Mouse (Mus musculus): Measurements from ENCODE around the gene Glp1r. TPM values are rescaled to one million over a fixed set of nuclear protein-coding genes. Genes with fewer than 3 reads are reported as not detected.

Glp1r gene
- polyA plus RNA-seq, 1 experiment from 2014 or later, result 0.17 TPM

DNA sequence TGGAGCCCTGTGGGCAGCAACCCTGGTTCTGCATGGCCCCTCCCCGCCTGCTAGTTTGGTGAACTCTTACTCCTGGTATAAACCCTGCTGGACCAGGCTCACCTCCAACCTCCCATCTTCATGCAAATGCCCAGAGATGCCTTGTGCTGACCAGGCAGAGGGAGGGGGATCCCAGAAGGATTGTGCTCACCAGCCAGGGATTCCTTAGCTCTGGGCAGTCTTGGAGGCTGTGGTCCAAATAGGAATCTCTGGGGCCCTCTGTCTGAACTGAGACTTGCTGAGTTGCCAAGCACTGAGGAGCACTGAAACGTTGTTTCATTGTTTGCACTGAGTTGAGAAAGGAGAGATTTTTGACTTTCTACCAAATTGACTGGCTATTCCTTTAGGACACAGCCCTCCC lies 61.3 kb downstream of the Glp1r start:
- Histone ChIP-seq H3K36me3 (no peaks in the 10 kb centered on the region), H3K4me2 (no peak overlapping the region), H3K9me3 (no peaks in the 10 kb centered on the region), H3K27me3 (replicated peaks) (no peaks in the 10 kb centered on the region), H3K4me1 (no peaks in the 10 kb centered on the region), H3K4me3 (no peak overlapping the region), H3K9ac (no peak overlapping the region), H3K27ac (replicated peaks) (no peak overlapping the region)
- ATAC-seq (ENCODE audit: extremely low read depth, insufficient number of reproducible peaks, low FRiP score, low TSS enrichment), result no peak
- WGBS, result 45% methylated on average over 2 of the region's 2 CpGs

DNA sequence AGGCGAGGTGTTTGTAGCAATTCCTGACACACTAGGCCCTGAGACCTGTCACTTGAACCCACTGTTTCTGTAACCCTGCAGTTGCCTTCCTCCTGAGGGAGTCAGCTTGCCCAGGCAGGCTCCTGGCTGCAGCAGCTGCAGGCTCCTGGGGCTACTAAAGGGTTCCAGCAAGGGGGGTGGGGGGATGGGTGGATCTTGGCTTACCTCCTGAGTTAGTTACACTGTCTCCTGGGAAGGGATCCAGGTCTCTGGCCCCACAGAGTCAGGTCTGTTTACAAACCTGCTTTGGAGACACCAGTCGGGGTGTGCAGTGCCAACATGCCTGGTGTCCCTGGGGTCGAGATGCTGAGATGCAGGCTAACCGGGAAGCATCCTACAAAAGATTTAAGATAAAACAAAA lies 68.4 kb downstream of the Glp1r start:
- 54% methylated on average over 4 of the region's 4 CpGs for WGBS
- Histone ChIP-seq H3K9ac (no peak overlapping the region), H3K36me3 (no peaks in the 10 kb centered on the region), H3K27ac (replicated peaks) (no peak overlapping the region), H3K4me1 (peaks cover 24% of the 10 kb centered on the region), H3K9me3 (0 out of 2 replicates have a peak, but pooled peaks cover 4% of the 10 kb centered on the region), H3K4me2 (no peak overlapping the region), H3K27me3 (replicated peaks) (no peaks in the 10 kb centered on the region), H3K4me3 (no peak overlapping the region)
- no peak for ATAC-seq (ENCODE audit: extremely low read depth, insufficient number of reproducible peaks, low FRiP score, low TSS enrichment)

GRCm38 (mm10) chr17:30971877-30972276 lies 70.3 kb downstream of the Glp1r start:
- Histone ChIP-seq H3K27me3 (replicated peaks) (no peaks in the 10 kb centered on the region), H3K9ac (no peak overlapping the region), H3K9me3 (0 out of 2 replicates have a peak, but pooled peaks cover 4% of the 10 kb centered on the region), H3K36me3 (no peaks in the 10 kb centered on the region), H3K4me3 (no peak overlapping the region), H3K4me2 (no peak overlapping the region), H3K4me1 (peaks cover 24% of the 10 kb centered on the region), H3K27ac (replicated peaks) (no peak overlapping the region)
- WGBS, result 79% methylated on average over 7 of the region's 7 CpGs
- ATAC-seq (ENCODE audit: extremely low read depth, insufficient number of reproducible peaks, low FRiP score, low TSS enrichment), result no peak

GRCm38 (mm10) chr17:30973332-30973731 lies 71.7 kb downstream of the Glp1r start:
- WGBS, result 39% methylated on average over 6 of the region's 6 CpGs
- no peak overlapping the region for H3K27ac ChIP-seq (replicated peaks)
- no peak for ATAC-seq (ENCODE audit: extremely low read depth, insufficient number of reproducible peaks, low FRiP score, low TSS enrichment)
- H3K9me3 ChIP-seq, result 0 out of 2 replicates have a peak, but pooled peaks cover 4% of the 10 kb centered on the region
- peaks cover 24% of the 10 kb centered on the region for H3K4me1 ChIP-seq
- H3K36me3 ChIP-seq, result no peaks in the 10 kb centered on the region
- H3K4me3 ChIP-seq, result no peak overlapping the region
- no peak overlapping the region for H3K9ac ChIP-seq
- no peak overlapping the region for H3K4me2 ChIP-seq
- H3K27me3 ChIP-seq (replicated peaks), result no peaks in the 10 kb centered on the region

DNA sequence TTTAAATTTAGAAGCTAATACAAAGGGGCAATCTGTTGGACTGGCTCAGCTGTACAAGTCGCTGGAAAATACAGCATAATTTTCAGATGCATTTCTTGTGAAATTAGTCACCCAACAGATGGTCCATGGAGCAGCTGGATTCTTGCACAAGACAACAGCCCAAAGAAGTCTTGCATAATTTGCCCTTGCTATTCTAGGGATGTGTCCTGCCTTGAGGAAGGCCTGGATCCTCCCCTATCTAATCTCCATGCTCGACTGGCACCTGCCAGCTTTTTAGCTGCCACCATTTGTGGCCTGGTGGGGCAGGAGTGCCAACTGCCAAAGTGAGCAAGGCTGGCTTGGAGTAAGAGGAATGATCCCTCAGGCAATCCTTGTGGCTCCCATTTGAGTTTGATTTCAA lies 75.7 kb downstream of the Glp1r start:
- no peak overlapping the region for H3K9ac ChIP-seq
- no peak overlapping the region for H3K27ac ChIP-seq (replicated peaks)
- H3K4me1 ChIP-seq, result peaks cover 11% of the 10 kb centered on the region
- no peaks in the 10 kb centered on the region for H3K36me3 ChIP-seq
- H3K4me3 ChIP-seq, result no peak overlapping the region
- no peak for ATAC-seq (ENCODE audit: extremely low read depth, insufficient number of reproducible peaks, low FRiP score, low TSS enrichment)
- H3K27me3 ChIP-seq (replicated peaks), result no peaks in the 10 kb centered on the region
- H3K9me3 ChIP-seq, result no peaks in the 10 kb centered on the region
- WGBS, result 50% methylated on average over 2 of the region's 2 CpGs
- H3K4me2 ChIP-seq, result no peak overlapping the region

DNA sequence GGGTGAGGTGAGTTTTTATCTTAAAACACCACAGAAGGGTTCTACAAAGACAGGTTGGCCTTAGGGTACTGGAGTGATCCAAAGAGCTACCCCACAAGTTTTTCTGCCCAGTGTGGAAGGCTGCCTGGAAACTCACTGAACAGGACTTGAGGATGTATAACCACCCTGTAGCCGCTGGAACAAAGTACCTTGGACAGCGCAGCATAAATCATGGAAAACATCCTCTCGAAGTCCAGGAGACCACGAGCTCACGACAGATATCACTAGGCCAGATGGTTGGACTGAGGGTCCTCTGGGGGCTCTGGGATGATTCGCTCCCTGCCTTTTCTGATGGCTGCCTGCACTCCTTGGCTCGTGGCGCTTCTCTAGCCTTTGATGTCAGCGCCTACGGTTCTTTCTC lies 76.9 kb downstream of the Glp1r start:
- Histone ChIP-seq H3K27ac (replicated peaks) (no peak overlapping the region), H3K4me2 (no peak overlapping the region), H3K4me3 (no peak overlapping the region), H3K4me1 (peaks cover 8% of the 10 kb centered on the region), H3K27me3 (replicated peaks) (no peaks in the 10 kb centered on the region), H3K9me3 (no peaks in the 10 kb centered on the region), H3K9ac (no peak overlapping the region), H3K36me3 (no peaks in the 10 kb centered on the region)
- no peak for ATAC-seq (ENCODE audit: extremely low read depth, insufficient number of reproducible peaks, low FRiP score, low TSS enrichment)
- WGBS, result 53% methylated on average over 10 of the region's 10 CpGs

DNA sequence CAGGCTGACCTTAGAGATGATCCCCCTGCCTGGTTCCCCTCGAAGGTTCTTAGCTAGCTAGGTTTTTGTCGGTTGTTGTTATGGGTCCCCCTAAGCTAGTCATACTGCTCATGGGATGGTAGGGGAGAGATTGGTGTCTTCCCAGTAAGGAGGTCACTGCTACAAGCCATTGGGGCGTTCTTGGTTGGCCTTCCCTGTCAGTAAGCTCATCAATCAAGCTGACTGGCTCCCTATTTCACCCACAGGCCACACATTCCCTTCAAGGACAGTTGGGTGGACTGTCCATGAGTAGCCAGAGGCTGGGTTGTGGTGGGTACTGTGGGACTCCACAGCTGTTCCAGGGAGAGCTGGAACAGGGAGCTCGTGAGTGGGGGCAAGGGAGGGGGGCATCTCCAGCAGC lies 81.9 kb downstream of the Glp1r start:
- WGBS, result 53% methylated on average over 4 of the region's 4 CpGs
- H3K4me1 ChIP-seq, result no peaks in the 10 kb centered on the region

DNA sequence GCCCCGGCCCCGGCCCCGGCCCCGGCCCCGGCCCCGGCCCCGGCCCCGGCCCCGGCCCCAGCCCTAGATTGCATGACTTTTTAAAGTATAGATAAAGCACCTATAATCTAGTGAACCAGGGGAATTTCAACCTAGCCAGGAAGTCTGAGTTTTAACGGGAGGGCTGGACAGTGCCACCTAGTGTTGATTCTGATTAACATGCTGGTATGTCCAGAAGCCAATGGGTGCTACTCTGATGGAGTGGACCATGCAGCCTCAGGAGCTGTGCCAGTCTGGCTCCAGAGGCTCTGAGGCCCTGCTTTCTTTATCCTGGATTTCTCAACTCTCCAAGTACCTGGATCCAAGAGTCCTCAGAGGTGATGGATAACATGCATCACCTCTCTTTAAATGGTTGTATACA lies 88.6 kb downstream of the Glp1r start:
- no peaks in the 10 kb centered on the region for H3K9me3 ChIP-seq
- no peak overlapping the region for H3K4me2 ChIP-seq
- no peak for ATAC-seq (ENCODE audit: extremely low read depth, insufficient number of reproducible peaks, low FRiP score, low TSS enrichment)
- H3K27me3 ChIP-seq (replicated peaks), result peaks cover 19% of the 10 kb centered on the region
- H3K36me3 ChIP-seq, result no peaks in the 10 kb centered on the region
- no peak overlapping the region for H3K4me3 ChIP-seq
- H3K4me1 ChIP-seq, result no peaks in the 10 kb centered on the region
- 45% methylated on average over 10 of the region's 10 CpGs for WGBS
- no peak overlapping the region for H3K9ac ChIP-seq
- H3K27ac ChIP-seq (replicated peaks), result no peak overlapping the region

More for the DNA sequence above, 81.9 kb downstream of the Glp1r start:
- Histone ChIP-seq H3K4me3 (no peak overlapping the region), H3K27me3 (replicated peaks) (peaks cover 4% of the 10 kb centered on the region), H3K9me3 (no peaks in the 10 kb centered on the region), H3K27ac (replicated peaks) (no peak overlapping the region), H3K9ac (no peak overlapping the region), H3K36me3 (no peaks in the 10 kb centered on the region), H3K4me2 (no peak overlapping the region)
- ATAC-seq (ENCODE audit: extremely low read depth, insufficient number of reproducible peaks, low FRiP score, low TSS enrichment), result no peak

Small RNA genes lying within 50 kb of the gene (microRNA-seq; reads per million reads assigned to microRNA genes)
- not detected for gene Gm24026

Other genes with a start within 250 kb of the Glp1r start
- 0.07 TPM in 1 of 2 replicates, not detected in the other for gene Umodl1, start 52.8 kb downstream of the Glp1r start, polyA plus RNA-seq (2015; fragmentation: Nextera tagmentation; extraction: Ambion mirVana)
- gene Abcg1, start 155.9 kb downstream of the Glp1r start, polyA plus RNA-seq (2015; fragmentation: Nextera tagmentation; extraction: Ambion mirVana), result 7.7 and 8.2 TPM in 2 replicates
- not detected in 2 replicates for gene Tff3, start 227.8 kb downstream of the Glp1r start, polyA plus RNA-seq (2015; fragmentation: Nextera tagmentation; extraction: Ambion mirVana)
- gene Tff2, start 242.5 kb downstream of the Glp1r start, polyA plus RNA-seq (2015; fragmentation: Nextera tagmentation; extraction: Ambion mirVana), result not detected in 2 replicates

All from heart, embryonic 13.5 days (tissue).